Mouse (Mus musculus): ENCODE results near the gene Nr3c2. TPM values are rescaled to one million over a fixed set of nuclear protein-coding genes. Genes with fewer than 3 reads are reported as not detected.

Gene Nr3c2
- polyA plus RNA-seq, 1 experiment from 2014 or later = 5.0 TPM

DNA sequence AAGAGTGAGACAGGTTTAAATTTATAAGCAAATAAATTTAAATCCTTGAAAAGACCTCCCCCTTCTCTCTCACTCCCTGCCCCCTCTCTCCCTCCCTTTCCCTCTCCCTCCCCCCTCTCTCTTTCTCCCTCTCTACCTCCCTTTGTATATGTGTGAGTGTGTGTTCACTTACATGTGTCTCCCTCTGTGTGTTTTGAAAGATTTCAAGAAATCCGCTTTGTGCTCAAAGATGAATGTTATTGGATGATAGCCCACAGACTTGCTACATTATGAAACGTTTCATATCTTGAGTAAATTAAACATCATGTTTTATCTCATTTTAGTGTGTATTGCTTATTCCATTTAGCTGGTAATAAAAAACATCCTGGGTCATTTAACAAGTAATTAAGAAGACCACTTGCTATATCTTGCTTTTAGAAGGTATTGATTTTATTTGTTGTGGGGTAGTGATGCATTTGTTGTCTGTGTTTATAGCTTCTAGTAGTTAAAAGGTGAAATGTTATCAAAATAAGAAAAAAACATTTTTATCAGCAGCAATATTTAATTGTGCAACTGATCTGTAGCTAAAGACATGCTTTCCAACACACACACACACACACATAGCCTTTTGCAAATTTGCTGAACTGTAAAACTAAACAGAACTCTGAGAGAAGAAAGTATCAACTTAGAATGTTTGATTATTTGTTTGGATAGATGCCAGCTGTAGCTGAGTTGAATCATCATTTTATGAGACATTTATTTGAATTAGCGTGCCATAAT is 134.6 kb downstream of the Nr3c2 start:
- ATAC-seq (replicated peaks; ENCODE audit: insufficient number of reproducible peaks, insufficient read depth, low FRiP score, low read depth) = no peak
- Histone ChIP-seq H3K27me3 (no peaks in the 10 kb centered on the region), H3K27ac (no peak overlapping the region), H3K4me1 (replicated peaks) (no peaks in the 10 kb centered on the region), H3K4me2 (no peak overlapping the region), H3K9me3 (replicated peaks) (no peaks in the 10 kb centered on the region), H3K36me3 (no peaks in the 10 kb centered on the region), H3K4me3 (no peak overlapping the region), H3K9ac (no peak overlapping the region)
- WGBS = 64% methylated on average over 3 of the region's 3 CpGs

DNA sequence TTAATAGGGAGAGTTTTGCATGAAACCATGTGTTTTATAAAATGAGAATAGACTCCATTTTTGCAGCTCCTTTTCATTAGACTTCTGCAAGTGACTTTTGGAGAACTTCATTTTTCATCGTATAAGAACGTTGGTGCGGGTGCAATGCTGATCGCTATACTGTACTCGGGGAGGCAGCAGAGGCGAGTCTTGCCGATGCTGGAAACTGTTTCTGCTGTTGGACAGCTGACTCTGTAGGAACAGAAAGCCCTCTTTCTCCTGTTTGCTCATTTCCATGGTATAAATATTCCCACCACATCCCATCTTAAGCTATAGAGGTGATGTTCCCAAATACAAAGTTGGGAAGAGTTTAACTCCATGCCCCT is 135.2 kb downstream of the Nr3c2 start:
- H3K4me2 ChIP-seq = no peak overlapping the region
- no peaks in the 10 kb centered on the region for H3K36me3 ChIP-seq
- H3K4me1 ChIP-seq (replicated peaks) = no peaks in the 10 kb centered on the region
- no peak overlapping the region for H3K27ac ChIP-seq
- no peaks in the 10 kb centered on the region for H3K27me3 ChIP-seq
- no peak overlapping the region for H3K4me3 ChIP-seq
- H3K9ac ChIP-seq = no peak overlapping the region
- H3K9me3 ChIP-seq (replicated peaks) = no peaks in the 10 kb centered on the region
- ATAC-seq (replicated peaks; ENCODE audit: insufficient number of reproducible peaks, insufficient read depth, low FRiP score, low read depth) = no peak
- WGBS = 85% methylated on average over 7 of the region's 7 CpGs

DNA sequence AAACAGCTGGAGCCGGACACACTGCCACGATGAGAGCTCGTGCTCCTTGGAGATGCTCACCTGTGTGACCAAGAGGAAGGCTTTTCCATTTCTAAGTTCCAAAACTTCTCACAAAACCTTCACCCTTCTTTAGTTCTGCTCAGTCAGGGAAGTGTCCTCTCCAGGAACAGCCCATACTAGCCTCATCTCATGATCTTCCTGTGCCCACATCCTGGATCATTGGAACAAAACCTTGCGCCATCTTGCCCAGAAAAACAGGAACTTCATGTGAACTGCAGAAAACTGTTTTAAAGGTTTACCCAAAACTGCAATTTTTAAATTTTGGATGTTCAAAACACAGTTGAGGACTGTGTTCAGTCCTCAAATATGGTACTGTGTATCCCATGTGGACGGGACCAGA is 142.0 kb downstream of the Nr3c2 start:
- Histone ChIP-seq H3K27me3 (no peaks in the 10 kb centered on the region), H3K4me3 (no peak overlapping the region), H3K27ac (no peak overlapping the region), H3K4me2 (no peak overlapping the region), H3K36me3 (no peaks in the 10 kb centered on the region), H3K4me1 (replicated peaks) (no peaks in the 10 kb centered on the region), H3K9me3 (replicated peaks) (no peaks in the 10 kb centered on the region), H3K9ac (no peak overlapping the region)
- WGBS = 91% methylated on average over 5 of the region's 5 CpGs
- ATAC-seq (replicated peaks; ENCODE audit: insufficient number of reproducible peaks, insufficient read depth, low FRiP score, low read depth) = no peak

DNA sequence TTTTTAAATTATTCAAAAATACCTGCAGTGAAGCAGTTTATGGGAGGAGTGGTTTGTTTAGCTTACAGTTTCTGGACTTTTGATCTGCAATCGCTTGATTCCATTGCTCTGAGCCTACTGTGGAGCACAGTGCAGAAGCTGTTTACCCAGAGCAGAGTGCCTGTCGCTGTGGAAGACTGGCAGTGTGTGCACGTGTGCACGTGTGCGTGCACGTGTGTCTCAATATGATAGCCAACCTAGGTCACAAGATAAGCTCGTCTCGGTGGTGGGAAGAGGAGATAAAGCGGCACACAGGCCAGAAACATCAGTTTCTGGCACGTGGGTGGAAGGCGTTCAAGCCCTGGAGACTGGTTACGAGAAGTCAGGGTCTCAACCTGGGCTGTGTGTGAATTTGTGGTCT is 145.6 kb downstream of the Nr3c2 start:
- no peak overlapping the region for H3K9ac ChIP-seq
- H3K9me3 ChIP-seq (replicated peaks) = no peaks in the 10 kb centered on the region
- 44% methylated on average over 12 of the region's 12 CpGs for WGBS
- no peak overlapping the region for H3K4me3 ChIP-seq
- H3K36me3 ChIP-seq = no peaks in the 10 kb centered on the region
- H3K27ac ChIP-seq = no peak overlapping the region
- H3K4me2 ChIP-seq = no peak overlapping the region
- no peaks in the 10 kb centered on the region for H3K4me1 ChIP-seq (replicated peaks)
- no peak for ATAC-seq (replicated peaks; ENCODE audit: insufficient number of reproducible peaks, insufficient read depth, low FRiP score, low read depth)
- H3K27me3 ChIP-seq = no peaks in the 10 kb centered on the region

DNA sequence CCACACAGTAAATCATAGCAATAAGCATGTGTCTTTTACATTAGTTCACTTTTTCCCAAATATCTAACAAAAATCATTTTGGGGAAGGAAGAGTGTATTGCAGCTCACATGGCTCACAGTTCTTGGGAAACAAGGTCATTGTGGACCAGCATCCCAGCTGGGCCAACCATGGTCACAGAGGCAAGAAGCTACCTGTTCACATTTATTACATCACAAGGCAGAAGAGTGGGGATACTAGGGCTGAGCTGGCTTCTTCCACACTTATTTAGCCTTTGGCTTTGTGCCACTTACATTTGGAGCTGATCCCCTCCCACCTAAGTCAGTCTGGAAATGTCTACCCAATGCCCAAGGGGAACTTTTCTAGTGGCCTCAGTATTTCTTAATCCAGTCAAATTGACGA is 146.5 kb downstream of the Nr3c2 start:
- no peak for ATAC-seq (replicated peaks; ENCODE audit: insufficient number of reproducible peaks, insufficient read depth, low FRiP score, low read depth)
- H3K36me3 ChIP-seq = no peaks in the 10 kb centered on the region
- no peaks in the 10 kb centered on the region for H3K9me3 ChIP-seq (replicated peaks)
- no peaks in the 10 kb centered on the region for H3K27me3 ChIP-seq
- H3K4me2 ChIP-seq = no peak overlapping the region
- no peak overlapping the region for H3K4me3 ChIP-seq
- H3K9ac ChIP-seq = no peak overlapping the region
- H3K27ac ChIP-seq = no peak overlapping the region
- 84% methylated on average over 1 of the region's 1 CpGs for WGBS
- H3K4me1 ChIP-seq (replicated peaks) = no peaks in the 10 kb centered on the region

DNA sequence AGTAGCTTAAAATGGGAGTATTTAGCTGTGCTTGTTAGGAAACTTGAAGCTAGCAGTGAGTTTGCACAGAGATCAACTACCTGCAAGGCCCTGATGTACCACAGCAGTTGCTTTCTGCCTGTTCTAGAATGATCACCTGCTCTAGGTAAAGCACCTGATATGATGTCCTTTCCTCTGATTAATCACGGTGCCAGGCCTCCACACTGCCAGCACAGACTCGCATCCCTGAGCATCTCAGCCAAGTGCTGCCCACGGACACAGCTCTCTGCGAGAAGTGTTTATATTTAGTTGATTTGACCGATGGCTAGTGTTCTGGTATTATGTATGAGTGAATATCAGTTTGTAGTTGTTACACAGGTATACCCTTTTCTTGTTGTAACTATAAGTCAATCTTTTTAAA is 147.0 kb downstream of the Nr3c2 start:
- Histone ChIP-seq H3K4me3 (no peak overlapping the region), H3K27me3 (no peaks in the 10 kb centered on the region), H3K27ac (no peak overlapping the region), H3K4me2 (no peak overlapping the region), H3K9ac (no peak overlapping the region), H3K36me3 (no peaks in the 10 kb centered on the region), H3K4me1 (replicated peaks) (no peaks in the 10 kb centered on the region), H3K9me3 (replicated peaks) (no peaks in the 10 kb centered on the region)
- whole genome bisulfite sequencing = 77% methylated on average over 5 of the region's 5 CpGs
- no peak for ATAC-seq (replicated peaks; ENCODE audit: insufficient number of reproducible peaks, insufficient read depth, low FRiP score, low read depth)

DNA sequence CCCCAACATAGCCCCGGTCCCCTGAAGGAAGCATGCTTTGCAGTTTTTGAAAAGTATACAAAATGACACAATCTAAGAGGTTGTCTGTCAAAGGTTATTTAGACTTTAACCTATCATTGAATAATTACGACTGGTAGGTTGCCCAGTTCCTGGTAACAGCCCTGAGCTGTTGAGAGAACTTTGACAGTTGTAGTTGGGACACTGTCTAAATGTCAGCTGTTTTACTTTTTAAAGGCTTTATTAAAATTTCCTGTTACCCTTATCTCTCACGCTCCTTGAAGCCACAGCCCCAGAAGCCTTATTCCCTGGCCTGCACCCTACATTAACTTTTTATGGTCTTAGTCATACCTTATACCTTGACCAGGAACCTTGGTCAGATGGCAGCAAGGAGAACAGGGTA is 147.5 kb downstream of the Nr3c2 start:
- 61% methylated on average over 3 of the region's 3 CpGs for WGBS
- no peak for ATAC-seq (replicated peaks; ENCODE audit: insufficient number of reproducible peaks, insufficient read depth, low FRiP score, low read depth)
- H3K27ac ChIP-seq = no peak overlapping the region

DNA sequence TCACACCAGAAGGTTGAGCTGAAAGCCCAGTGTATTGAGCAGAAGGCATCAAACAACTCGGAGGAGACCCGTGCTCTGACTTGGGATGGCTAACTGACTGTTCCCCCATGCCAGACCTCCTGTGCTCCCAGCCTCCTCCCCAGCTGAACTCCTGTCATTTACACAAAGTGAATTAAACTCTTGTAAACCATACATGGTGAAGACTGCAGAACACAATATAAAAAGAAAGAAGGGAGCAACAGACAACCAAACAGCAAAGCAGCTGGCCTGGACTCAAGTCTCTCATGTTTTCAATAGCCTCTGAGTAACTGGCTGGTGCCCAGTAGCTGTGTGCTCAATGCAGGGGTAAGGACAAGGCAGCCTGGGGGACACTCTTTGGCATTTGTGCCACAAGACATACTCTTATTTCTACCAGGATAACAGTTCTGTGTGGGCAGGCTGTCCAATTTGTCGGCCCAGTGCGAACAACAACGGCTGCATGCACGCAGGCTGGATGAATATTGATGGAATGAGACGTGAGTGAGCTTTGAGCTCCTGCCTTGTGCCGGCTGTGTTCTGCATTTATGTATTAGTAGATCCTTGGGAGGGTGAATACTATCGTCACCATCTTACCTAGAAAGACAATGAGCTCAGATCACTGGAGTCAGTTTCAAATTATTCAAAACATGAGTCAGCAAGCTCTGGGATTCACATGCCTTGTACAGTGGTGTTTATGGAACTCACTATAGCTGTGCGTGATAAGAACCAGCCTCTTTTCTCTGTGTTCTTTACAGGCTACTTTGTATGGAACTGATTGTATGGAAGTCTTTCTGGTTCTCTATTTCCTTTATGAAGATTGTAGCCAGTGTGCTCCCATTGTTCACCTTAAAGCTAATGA is 152.4 kb downstream of the Nr3c2 start:
- no peaks in the 10 kb centered on the region for H3K36me3 ChIP-seq
- no peaks in the 10 kb centered on the region for H3K9me3 ChIP-seq (replicated peaks)
- no peak overlapping the region for H3K4me3 ChIP-seq
- 78% methylated on average over 10 of the region's 10 CpGs for WGBS
- H3K27me3 ChIP-seq = no peaks in the 10 kb centered on the region
- no peak overlapping the region for H3K27ac ChIP-seq
- no peak overlapping the region for H3K9ac ChIP-seq
- no peak overlapping the region for H3K4me2 ChIP-seq
- ATAC-seq (replicated peaks; ENCODE audit: insufficient number of reproducible peaks, insufficient read depth, low FRiP score, low read depth) = no peak
- no peaks in the 10 kb centered on the region; the same call in 1 of the 2 replicates for H3K4me1 ChIP-seq (replicated peaks)

More for the DNA sequence above, 147.5 kb downstream of the Nr3c2 start:
- H3K4me2 ChIP-seq = no peak overlapping the region
- H3K36me3 ChIP-seq = no peaks in the 10 kb centered on the region
- H3K9me3 ChIP-seq (replicated peaks) = no peaks in the 10 kb centered on the region
- H3K27me3 ChIP-seq = no peaks in the 10 kb centered on the region
- no peak overlapping the region for H3K4me3 ChIP-seq
- H3K4me1 ChIP-seq (replicated peaks) = no peaks in the 10 kb centered on the region
- no peak overlapping the region for H3K9ac ChIP-seq

DNA sequence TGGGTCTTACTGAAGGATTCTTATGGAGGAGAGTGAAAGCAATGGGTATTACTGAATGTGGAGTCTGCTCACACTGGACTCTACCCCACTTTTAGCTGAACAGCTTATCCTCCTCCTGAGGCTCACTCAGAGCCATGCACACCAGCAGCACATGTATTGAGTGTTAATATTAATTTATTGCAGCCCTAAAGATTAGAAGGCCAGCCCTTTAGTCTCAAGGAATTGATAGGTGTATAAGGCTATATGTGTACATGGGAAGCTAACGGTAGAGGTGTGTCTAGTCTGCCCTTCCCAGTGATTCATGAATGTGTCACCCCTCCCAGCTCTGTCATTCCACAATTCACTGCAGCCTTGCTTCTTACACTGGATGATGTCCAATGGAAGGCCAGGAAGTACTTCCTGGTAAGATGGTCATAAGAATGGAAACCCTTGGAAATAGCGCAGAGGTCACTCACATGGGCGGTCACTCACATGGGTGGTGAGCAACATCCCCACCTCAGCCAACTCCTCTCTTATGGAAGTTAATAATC is 156.3 kb downstream of the Nr3c2 start:
- no peak overlapping the region for H3K27ac ChIP-seq
- ATAC-seq (replicated peaks; ENCODE audit: insufficient number of reproducible peaks, insufficient read depth, low FRiP score, low read depth) = no peak
- no peaks in the 10 kb centered on the region for H3K9me3 ChIP-seq (replicated peaks)
- H3K27me3 ChIP-seq = no peaks in the 10 kb centered on the region
- H3K4me1 ChIP-seq (replicated peaks) = no peaks in the 10 kb centered on the region; the same call in 1 of the 2 replicates
- no peak overlapping the region for H3K9ac ChIP-seq
- no peak overlapping the region for H3K4me2 ChIP-seq
- WGBS = 91% methylated on average over 3 of the region's 3 CpGs
- no peaks in the 10 kb centered on the region for H3K36me3 ChIP-seq
- no peak overlapping the region for H3K4me3 ChIP-seq

DNA sequence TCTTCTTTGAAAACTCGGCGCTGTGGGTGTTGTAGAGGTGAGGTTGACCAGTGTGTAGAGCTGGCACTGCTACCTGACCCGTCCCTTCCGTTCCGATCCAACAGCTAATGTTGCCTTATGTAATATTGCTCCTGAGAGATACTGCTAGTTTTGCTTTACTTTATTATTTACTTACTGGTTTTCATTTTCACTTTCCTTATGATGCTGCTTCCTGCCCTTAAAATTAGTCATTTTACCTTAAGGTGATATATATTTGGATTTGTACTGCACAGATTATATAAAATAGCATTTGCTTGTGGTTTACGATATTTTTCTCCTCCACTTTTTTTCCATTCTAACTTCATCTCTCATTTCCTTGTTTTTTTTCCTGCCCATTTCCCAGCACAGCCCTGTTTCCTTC is 157.6 kb downstream of the Nr3c2 start:
- no peak overlapping the region for H3K9ac ChIP-seq
- H3K4me1 ChIP-seq (replicated peaks) = no peaks in the 10 kb centered on the region; the same call in 1 of the 2 replicates
- no peak overlapping the region for H3K4me3 ChIP-seq
- no peak for ATAC-seq (replicated peaks; ENCODE audit: insufficient number of reproducible peaks, insufficient read depth, low FRiP score, low read depth)
- H3K27ac ChIP-seq = no peak overlapping the region
- H3K9me3 ChIP-seq (replicated peaks) = no peaks in the 10 kb centered on the region
- no peak overlapping the region for H3K4me2 ChIP-seq
- H3K36me3 ChIP-seq = no peaks in the 10 kb centered on the region
- H3K27me3 ChIP-seq = no peaks in the 10 kb centered on the region
- 83% methylated on average over 6 of the region's 6 CpGs for WGBS

DNA sequence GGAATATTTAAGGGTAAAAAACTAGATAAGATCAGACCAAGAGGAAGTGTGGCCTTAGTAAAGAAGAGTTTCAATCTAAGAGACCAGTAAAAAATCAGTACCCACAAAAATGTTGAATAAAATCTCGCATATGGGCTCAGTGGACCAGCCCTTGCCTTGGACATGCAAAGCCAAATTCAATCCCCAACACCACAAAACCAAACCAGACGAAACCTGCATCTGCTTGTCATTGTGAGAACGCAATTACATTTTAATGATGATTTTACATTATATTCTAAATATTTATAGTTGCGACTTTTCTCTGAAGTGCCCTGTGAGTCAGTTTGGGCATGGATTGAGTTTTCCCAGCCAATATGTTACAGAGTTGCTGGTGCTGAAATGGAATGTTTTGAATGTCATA is 183.4 kb downstream of the Nr3c2 start:
- no peak overlapping the region for H3K9ac ChIP-seq
- no peaks in the 10 kb centered on the region for H3K27me3 ChIP-seq
- H3K4me1 ChIP-seq (replicated peaks) = no peaks in the 10 kb centered on the region
- H3K9me3 ChIP-seq (replicated peaks) = no peaks in the 10 kb centered on the region
- WGBS = 82% methylated on average over 4 of the region's 4 CpGs
- no peak for ATAC-seq (replicated peaks; ENCODE audit: insufficient number of reproducible peaks, insufficient read depth, low FRiP score, low read depth)
- no peak overlapping the region for H3K27ac ChIP-seq
- no peaks in the 10 kb centered on the region for H3K36me3 ChIP-seq
- no peak overlapping the region for H3K4me3 ChIP-seq
- no peak overlapping the region for H3K4me2 ChIP-seq
